Mouse (Mus musculus): ENCODE results near the gene Hadha. TPM values are rescaled to one million over a fixed set of nuclear protein-coding genes. Genes with fewer than 3 reads are reported as not detected.
A peak's percentile ranks its signal among the peaks of the same experiment; 100 is the strongest.

Gene Hadha
- total RNA-seq, 2 experiments from 2014 or later, result 1,388 to 1,426 TPM

- DNase-seq, result no peak
These were observed 42.4 kb downstream of the Hadha start for GRCm38 (mm10) chr5:30112533-30113068.

DNA sequence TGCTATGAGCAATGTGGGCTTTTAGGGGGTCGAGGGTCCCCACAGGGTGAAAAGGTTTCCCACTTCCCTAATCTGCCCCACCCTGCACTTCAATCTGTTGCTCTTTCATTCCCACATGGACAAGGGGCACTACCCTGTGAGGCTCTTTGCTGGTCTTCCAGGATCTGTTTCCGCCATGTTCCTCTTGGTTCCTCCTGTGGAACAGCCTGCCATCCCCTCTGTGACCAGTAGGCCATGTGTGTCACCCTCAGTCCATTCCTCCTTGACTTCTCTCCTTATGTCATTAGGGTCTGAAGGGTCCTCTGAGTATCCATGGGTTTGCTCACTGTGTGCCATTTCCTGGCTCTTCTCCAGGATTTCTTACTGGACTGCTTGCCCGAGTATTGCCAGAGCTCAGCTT lies 43.2 kb downstream of the Hadha start:
- DNase-seq, result no peak

DNA sequence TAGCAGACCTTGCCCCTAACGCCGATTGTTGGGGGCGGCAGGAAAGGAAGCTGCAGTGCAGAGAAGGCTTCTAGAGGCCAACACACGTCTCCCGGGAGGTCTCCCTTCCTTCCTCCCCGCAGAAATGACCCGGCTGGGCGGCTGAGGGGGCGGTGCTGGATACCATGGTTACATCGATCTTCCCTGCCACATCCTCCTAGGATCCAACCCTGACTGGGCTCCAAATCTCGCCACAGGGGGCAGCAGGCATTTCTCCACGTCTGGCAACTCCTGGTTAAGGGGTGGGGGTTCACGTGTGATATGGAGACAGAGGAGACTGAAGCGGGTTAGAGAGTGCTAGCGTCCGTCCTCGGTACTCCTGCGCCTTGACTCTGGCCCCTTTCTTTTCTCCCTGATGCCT lies 43.8 kb downstream of the Hadha start:
- peak; percentile 45 for DNase-seq

- no peak for DNase-seq
These were observed 44.4 kb downstream of the Hadha start for GRCm38 (mm10) chr5:30110371-30111060.

- DNase-seq, result no peak
These were observed 45.1 kb downstream of the Hadha start for GRCm38 (mm10) chr5:30109899-30110298.

DNA sequence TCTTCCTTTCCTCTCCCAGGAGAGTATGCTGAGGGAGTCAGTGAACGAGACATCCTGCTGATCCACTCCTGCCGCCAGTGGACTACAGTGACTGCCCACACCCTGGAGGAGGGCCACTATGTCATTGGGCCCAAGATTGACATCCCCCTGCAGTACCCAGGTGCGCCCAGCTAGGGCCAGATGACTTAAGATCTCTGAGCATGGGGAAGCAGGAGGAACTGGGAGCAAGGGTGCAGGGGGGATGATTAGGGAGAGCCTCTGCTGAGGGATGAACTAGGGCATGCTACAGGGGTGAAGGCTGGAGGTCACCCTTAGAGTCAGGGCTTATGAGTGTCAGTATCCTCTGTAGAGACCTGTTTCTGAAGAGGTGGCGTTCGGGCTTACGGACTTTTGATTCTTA lies 46.7 kb downstream of the Hadha start:
- DNase-seq, result no peak

DNA sequence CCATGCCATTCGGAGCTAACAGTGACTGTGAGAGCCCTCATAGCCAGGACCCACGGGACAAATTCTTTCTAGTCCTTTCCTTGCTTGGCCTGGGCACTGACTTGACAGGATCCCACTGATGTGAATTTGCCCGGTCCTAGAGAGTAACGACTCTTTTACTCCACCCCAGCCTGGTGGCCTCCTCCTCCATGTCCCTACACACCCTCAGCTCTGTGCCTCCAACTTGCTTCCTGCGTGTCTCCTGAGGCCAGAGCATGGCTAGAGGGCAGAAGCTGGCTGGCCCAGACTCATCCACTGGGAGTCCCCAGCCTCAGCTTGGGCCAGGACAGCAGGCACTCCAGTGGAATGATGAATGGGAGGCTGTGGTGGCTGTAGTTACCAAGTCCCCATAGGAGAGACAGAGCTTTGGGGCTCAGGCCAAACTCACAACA lies 47.3 kb downstream of the Hadha start:
- no peak for DNase-seq

GRCm38 (mm10) chr5:30107186-30107585 lies 47.8 kb downstream of the Hadha start:
- DNase-seq, result no peak

GRCm38 (mm10) chr5:30106756-30107155 lies 48.2 kb downstream of the Hadha start:
- DNase-seq, result no peak

DNA sequence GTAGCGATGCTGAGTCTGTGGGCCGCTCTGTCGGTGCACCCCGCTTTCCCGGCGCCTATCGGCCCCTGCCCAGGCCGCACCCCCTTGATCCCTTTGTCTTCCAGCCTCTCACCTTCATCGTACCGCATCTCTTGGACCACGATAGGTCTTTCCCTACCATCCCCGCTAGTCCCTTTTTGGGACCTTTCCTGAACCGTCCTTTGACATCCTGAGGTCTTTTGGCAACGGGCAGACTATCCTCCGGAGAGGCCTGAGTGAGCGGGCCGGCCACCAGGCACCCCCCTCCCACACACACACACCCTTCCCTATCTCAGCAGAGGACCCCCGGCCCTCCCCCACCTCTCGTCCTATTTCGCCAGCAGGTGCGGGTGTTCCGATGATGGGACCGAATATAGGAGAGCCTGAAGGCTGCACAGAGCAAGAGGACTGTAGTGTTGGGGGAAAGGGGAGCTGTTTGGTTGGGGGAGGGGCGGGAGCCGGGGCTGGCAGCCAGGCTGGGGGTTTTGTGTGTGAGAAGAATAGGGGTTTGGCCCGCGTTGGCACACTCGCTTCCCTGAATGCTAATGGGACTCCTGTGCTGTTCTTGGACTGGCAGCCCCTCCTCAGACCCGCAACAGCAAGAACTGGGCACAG lies 49.2 kb downstream of the Hadha start, which contains the start of gene 3110082J24Rik:
Gene 3110082J24Rik (minus strand): TSS at position 419 of the 633 bp plus-strand sequence.
- DNase-seq, result no peak

GRCm38 (mm10) chr5:30104841-30105667 lies 49.9 kb downstream of the Hadha start, which contains the start of gene Garem2:
TSS of gene Garem2 (plus strand) at chr5:30105161.
- peak in 1 of 2 experiments; percentile 38 for DNase-seq

DNA sequence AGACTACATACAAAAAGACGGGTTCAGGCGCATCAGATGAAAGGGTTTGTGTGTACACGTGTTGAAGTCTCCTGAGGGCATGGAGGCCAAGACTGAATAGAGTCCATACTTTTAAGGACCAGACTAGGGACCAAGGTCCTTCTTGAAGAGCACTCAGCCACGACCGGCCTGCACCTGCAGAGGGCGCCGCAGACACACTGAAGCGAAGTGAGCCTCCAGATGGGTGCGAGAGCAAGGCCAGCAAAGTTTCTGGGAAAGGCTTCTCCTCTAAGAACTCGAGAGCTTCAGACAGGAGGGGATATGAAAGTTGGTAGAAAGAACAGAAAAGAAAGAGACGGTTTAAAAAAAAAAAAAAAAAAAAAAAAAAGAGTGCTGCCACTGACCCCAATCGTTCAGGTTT lies 50.6 kb downstream of the Hadha start:
- DNase-seq, result peak in 1 of 2 experiments; percentile 66

GRCm38 (mm10) chr5:30103340-30103739 lies 51.6 kb downstream of the Hadha start:
- DNase-seq, result no peak

GRCm38 (mm10) chr5:30098260-30098659 lies 56.7 kb downstream of the Hadha start:
- DNase-seq, result no peak

- DNase-seq, result no peak
These were observed 59.2 kb downstream of the Hadha start for GRCm38 (mm10) chr5:30095731-30096130.

- DNase-seq, result no peak
These were observed 60.6 kb downstream of the Hadha start for GRCm38 (mm10) chr5:30094399-30094798.

DNA sequence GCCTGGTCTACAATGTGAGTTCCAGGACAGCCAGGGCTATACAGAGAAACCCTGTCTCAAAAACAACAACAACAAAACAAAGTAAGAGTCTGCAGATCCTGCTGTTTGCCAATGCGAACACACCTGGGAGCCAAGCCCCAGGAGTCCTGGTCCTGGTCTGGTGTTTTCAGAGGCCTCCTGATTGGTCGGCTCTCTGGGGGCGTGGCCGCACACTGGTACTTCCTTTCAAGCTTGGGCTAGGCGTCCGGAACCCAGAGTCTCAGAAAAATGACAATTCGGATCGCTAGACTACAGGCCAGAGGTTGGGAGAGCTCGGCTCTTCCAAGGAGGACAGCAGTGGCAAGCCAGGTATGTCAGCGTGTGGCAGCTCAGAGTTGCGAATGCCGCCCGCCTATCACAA lies 62.3 kb downstream of the Hadha start:
- no peak for DNase-seq

- DNase-seq, result peak; percentile 81 to 84
These were observed 81.8 kb downstream of the Hadha start, which contains the start of gene Tyms for GRCm38 (mm10) chr5:30072825-30073821. TSS of gene Tyms (minus strand) at chr5:30073617.

DNA sequence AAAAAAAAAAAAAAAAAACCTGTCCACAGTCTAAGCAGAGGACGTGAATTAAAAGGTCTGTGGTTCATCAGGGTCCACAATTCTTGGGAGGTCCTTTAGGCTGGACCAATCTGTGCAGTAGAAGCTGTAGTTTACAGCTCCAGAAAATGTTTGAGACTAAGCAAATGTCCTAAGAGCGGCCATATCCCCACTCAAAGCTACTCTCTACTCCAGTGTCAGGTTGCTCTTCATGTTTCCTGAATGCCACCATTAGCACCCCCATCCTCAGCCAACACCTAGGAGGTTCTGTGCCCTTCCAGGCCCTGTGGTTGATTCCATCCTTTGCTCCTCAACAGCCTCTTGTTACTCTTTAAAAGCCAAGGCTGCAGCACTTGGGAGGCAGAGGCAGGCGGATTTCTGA lies 82.6 kb downstream of the Hadha start:
- DNase-seq, result no peak

DNA sequence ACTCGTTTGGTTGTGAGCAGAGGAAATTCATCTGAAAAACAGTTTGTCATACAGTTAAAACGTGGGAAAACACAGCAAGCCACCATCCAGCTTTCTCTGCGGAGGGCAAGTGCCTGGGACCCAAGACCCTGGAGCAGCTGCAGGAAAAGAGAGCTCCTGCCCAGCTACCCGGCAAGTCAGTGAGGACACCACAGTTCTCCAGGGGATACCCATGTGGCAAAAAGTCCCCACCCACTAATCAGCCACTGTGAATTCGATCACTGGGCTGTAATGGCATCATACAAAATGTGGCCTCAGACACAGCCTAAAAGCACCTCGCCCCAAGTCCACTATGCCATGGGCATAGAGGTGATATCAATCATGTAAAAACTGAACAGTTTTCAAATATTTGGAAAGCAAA lies 83.3 kb downstream of the Hadha start:
- DNase-seq, result no peak
